Mouse (Mus musculus) myocyte (in vitro differentiated cells): ENCODE measurements around the gene Fga.

Experiments used
- CEBPB ChIP-seq: IDR thresholded peaks from 2 replicates; pipeline ENCODE4 v1.6.1; 2011; ENCODE audit warnings: mild to moderate bottlenecking, moderate library complexity; ENCODE audit not compliant: poor library complexity, insufficient read depth, severe bottlenecking
- E2F4 ChIP-seq: IDR thresholded peaks from one replicate; pipeline ENCODE4 v1.6.1; 2011; ENCODE audit warnings: mild to moderate bottlenecking, control low read depth, moderate library complexity; ENCODE audit not compliant: insufficient read depth
- MAX ChIP-seq: IDR thresholded peaks from one replicate; pipeline ENCODE4 v1.6.1; 2011; ENCODE audit warnings: low read depth, mild to moderate bottlenecking, control low read depth
- MYOD1 ChIP-seq, 3 experiments: IDR thresholded peaks; one replicate each; pipeline ENCODE4 v1.6.1; 2011; ENCODE audit warnings: control low read depth in 2 of 3, low read depth in 2 of 3, mild to moderate bottlenecking in 2 of 3, moderate library complexity in 1 of 3; ENCODE audit not compliant: insufficient read length in 2 of 3, control insufficient read depth in 1 of 3
- MYOG ChIP-seq, 3 experiments: IDR thresholded peaks; one replicate each; pipeline ENCODE4 v1.6.1; 2011; ENCODE audit warnings: control low read depth in 2 of 3, low read depth in 2 of 3, mild to moderate bottlenecking in 2 of 3; ENCODE audit not compliant: insufficient read length in 2 of 3, control insufficient read depth in 1 of 3, insufficient read depth in 1 of 3
- POLR2A ChIP-seq: IDR thresholded peaks from one replicate; pipeline ENCODE4 v1.6.1; 2011; ENCODE audit warnings: low read depth, mild to moderate bottlenecking, control low read depth, moderate library complexity; ENCODE audit not compliant: insufficient read length
- POLR2AphosphoS2 ChIP-seq: IDR thresholded peaks from one replicate; pipeline ENCODE4 v1.6.1; 2011; ENCODE audit warnings: low read depth, control low read depth; ENCODE audit not compliant: insufficient read length
- SRF ChIP-seq: IDR thresholded peaks from one replicate; pipeline ENCODE4 v1.6.1; 2011; ENCODE audit warnings: low read depth; ENCODE audit not compliant: control insufficient read depth, insufficient read length
- TCF12 ChIP-seq: IDR thresholded peaks from one replicate; pipeline ENCODE4 v1.6.1; 2011; ENCODE audit warnings: mild to moderate bottlenecking, control low read depth; ENCODE audit not compliant: poor library complexity, insufficient read depth, severe bottlenecking
- USF1 ChIP-seq: IDR thresholded peaks from one replicate; pipeline ENCODE4 v1.6.1; 2011; ENCODE audit warnings: low read depth, mild to moderate bottlenecking, control low read depth, moderate library complexity

DNA sequence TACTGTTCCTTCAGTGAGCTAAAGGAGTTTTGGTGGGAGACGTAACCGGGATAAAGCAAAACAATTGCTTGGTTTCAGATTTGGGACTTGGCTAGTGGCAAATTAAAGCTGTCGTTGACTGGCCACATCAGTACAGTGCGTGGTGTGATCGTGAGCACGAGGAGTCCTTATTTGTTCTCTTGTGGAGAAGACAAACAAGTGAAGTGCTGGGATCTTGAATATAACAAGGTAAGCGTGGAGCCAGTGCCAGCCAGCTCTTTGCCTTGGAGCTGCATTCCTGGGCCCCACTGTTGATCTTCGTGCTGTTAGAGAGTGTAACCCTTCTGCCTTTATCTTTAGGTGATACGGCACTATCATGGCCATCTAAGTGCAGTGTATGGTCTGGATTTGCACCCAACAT, 42.0 kb downstream of the Fga start:
- TF ChIP-seq E2F4 (no peak), POLR2A (no peak), POLR2AphosphoS2 (no peak), USF1 (no peak), SRF (no peak), MAX (no peak), MYOG (IDR thresholded peaks at IDR 0.05; ENCODE audit: control insufficient read depth in 1 of 3, insufficient read depth in 1 of 3, insufficient read length in 2 of 3, low read depth in 2 of 3) (no peak), MYOD1 (IDR thresholded peaks at IDR 0.05; ENCODE audit: control insufficient read depth in 1 of 3, insufficient read length in 2 of 3, low read depth in 2 of 3) (no peak), CEBPB (no peak), TCF12 (no peak)
